ENCODE assay signal across 23 mouse cellular contexts in the genomic region with DNA sequence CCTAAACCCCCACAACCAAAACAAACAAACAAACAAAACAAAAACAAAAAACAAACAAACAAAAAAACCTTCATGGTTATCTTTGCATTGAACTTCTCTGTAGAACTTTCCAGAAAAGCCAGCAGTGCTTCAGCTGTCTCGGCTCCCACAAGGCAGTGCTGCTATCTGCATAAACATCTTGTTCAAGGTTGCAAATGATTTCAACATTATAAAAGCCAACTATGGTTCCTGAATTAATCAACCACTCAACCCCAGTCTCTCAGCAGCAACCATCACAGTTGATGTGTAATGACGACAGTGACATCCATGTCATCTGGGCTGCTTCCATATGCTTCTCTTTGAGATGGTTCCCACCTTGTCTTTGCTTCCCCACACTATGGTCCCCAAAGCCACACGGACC. TPM values are rescaled to one million over a fixed set of nuclear protein-coding genes. Genes with fewer than 3 reads are reported as not detected.
A peak's percentile ranks its signal among the peaks of the same experiment; 100 is the strongest.
DNase-seq lines count a peak whose midpoint lies in the region; ATAC-seq and TF ChIP-seq lines count a peak whose summit lies in the region.
"Had no signal": no experiment of that assay in that cellular context is flagged by ENCODE, and none has a peak within 500 bp of the region (broad histone marks: within the 10 kb centered on the region; RNA-seq: fewer than 3 reads in every experiment).

No protein-coding gene starts in this region.

- WGBS in neural tube, embryonic 15.5 days = 86% methylated on average over 3 of the region's 3 CpGs

- no peaks in the 10 kb centered on the region for H3K79me2 ChIP-seq in myocyte (ENCODE audit: control insufficient read depth, insufficient read depth)

- H3K9ac ChIP-seq in neural tube, embryonic 15.5 days (replicated peaks) = no peak overlapping the region

- H3K27ac ChIP-seq in embryonic fibroblast, embryonic 13.5 days (ENCODE audit: insufficient read depth, low read length) = peak overlapping the region; percentile 75
- no peak overlapping the region for H3K27ac ChIP-seq in neural tube, embryonic 15.5 days (replicated peaks)

- TF ChIP-seq CTCF in embryonic fibroblast, embryonic 13.5 days (IDR thresholded peaks at IDR 0.05; ENCODE audit: borderline replicate concordance, insufficient read depth, low read length) = no peak

- H3K27me3 ChIP-seq in myocyte (ENCODE audit: control insufficient read depth, insufficient read depth, insufficient read length) = no peaks in the 10 kb centered on the region
- no peaks in the 10 kb centered on the region for H3K27me3 ChIP-seq in neural tube, embryonic 15.5 days (replicated peaks)
- H3K27me3 ChIP-seq: CH12.LX, Patski had no signal

- H3K9me3 ChIP-seq in neural tube, embryonic 15.5 days (replicated peaks) = no peaks in the 10 kb centered on the region
- H3K9me3 ChIP-seq: G1E had no signal

- DNase-seq in 416B (ENCODE audit: low read depth) = peak; percentile 61
- no peak for DNase-seq in testis, postnatal 10 days (ENCODE audit: low spot score)
- DNase-seq: adrenal gland, adult 2 months; adrenal gland, adult 8-10 months; adrenal gland, postnatal 10 days; adrenal gland, postnatal 14 days; adrenal gland, postnatal 25 days; adrenal gland, postnatal 36 days; B cell, adult 2 months; cerebellum, adult 11 months; cerebellum, adult 11-12 months; cerebellum, adult 18-20 months; cerebellum, adult 2 months; cerebellum, adult 8-10 months had no signal

- TF ChIP-seq POLR2A in embryonic fibroblast, embryonic 13.5 days (IDR thresholded peaks at IDR 0.05; ENCODE audit: low read depth, low read length) = no peak
- TF ChIP-seq POLR2A in myocyte (IDR thresholded peaks at IDR 0.05; ENCODE audit: insufficient read length, low read depth) = no peak

- ATAC-seq in cerebellum, adult (ENCODE audit: insufficient number of reproducible peaks, low FRiP score, low TSS enrichment) = no peak
- no peak for ATAC-seq in neural tube, embryonic 15.5 days (ENCODE audit: low FRiP score)
- ATAC-seq: activated CD4-positive, CD25-positive, alpha-beta regulatory T cell, adult 4 months; CD4-positive, CD25-positive, alpha-beta regulatory T cell, adult 4 months; Patski had no signal

- no peak overlapping the region for H3ac ChIP-seq in myocyte (ENCODE audit: control insufficient read depth, insufficient read length)

- no peak overlapping the region for H3K4me2 ChIP-seq in myocyte (ENCODE audit: low read depth)
- H3K4me2 ChIP-seq in neural tube, embryonic 15.5 days = no peak overlapping the region

- no peaks in the 10 kb centered on the region for H3K36me3 ChIP-seq in myocyte (ENCODE audit: control insufficient read depth, insufficient read depth)
- no peaks in the 10 kb centered on the region for H3K36me3 ChIP-seq in neural tube, embryonic 15.5 days
- H3K36me3 ChIP-seq: G1E had no signal

- peaks cover 14% of the 10 kb centered on the region for H3K4me1 ChIP-seq in embryonic fibroblast, embryonic 13.5 days (ENCODE audit: control insufficient read depth, insufficient read depth, low read length)
- no peaks in the 10 kb centered on the region for H3K4me1 ChIP-seq in neural tube, embryonic 15.5 days

- no peak overlapping the region for H3K4me3 ChIP-seq in embryonic fibroblast, embryonic 13.5 days (ENCODE audit: insufficient read depth, low read length)
- H3K4me3 ChIP-seq in myocyte = no peak overlapping the region
- H3K4me3 ChIP-seq in neural tube, embryonic 15.5 days (replicated peaks) = no peak overlapping the region

TF ChIP-seq in myocyte, 11 proteins besides CTCF, POLR2A, EP300 and RAD21:
- TF ChIP-seq CEBPB (IDR thresholded peaks at IDR 0.05; ENCODE audit: insufficient read depth, poor library complexity, severe bottlenecking) (peak; percentile 76), MYOD1 (IDR thresholded peaks at IDR 0.05; ENCODE audit: control insufficient read depth in 1 of 3, insufficient read length in 2 of 3, low read depth in 2 of 3) (no peak), MYOG (IDR thresholded peaks at IDR 0.05; ENCODE audit: control insufficient read depth in 1 of 3, insufficient read depth in 1 of 3, insufficient read length in 2 of 3, low read depth in 2 of 3) (no peak), MAX (IDR thresholded peaks at IDR 0.05; ENCODE audit: low read depth) (no peak), POLR2AphosphoS2 (IDR thresholded peaks at IDR 0.05; ENCODE audit: insufficient read length, low read depth) (no peak), TCF3 (IDR thresholded peaks at IDR 0.05; ENCODE audit: insufficient read length, low read depth) (no peak)

RNA-seq across cellular contexts. Expression of gene Fbn1, which starts 31.8 kb away (rescaled TPM):
- 593 and 598 TPM in 2 replicates for polyA plus RNA-seq in embryonic fibroblast, embryonic 13.5 days (2011; ENCODE audit: insufficient read length, low read depth, missing spikeins)
- polyA plus RNA-seq in myocyte (2012; fragmentation: generic; extraction: Trizol) = 125 TPM
- 3.2 and 4.8 TPM in 2 replicates for polyA plus RNA-seq in neural tube, embryonic 15.5 days (2015; fragmentation: Nextera tagmentation; extraction: Ambion mirVana)
- polyA plus RNA-seq: activated CD4-positive, CD25-positive, alpha-beta regulatory T cell, adult 4 months; CD4-positive, CD25-positive, alpha-beta regulatory T cell, adult 4 months; G1E had no signal

RNA-seq across cellular contexts. Expression of gene Gm9913, which starts 34.8 kb away (rescaled TPM):
- 1.3 and 1.4 TPM in 2 replicates for polyA plus RNA-seq in embryonic fibroblast, embryonic 13.5 days (2011; ENCODE audit: insufficient read length, low read depth, missing spikeins)
- 0.37 TPM for polyA plus RNA-seq in myocyte (2012; fragmentation: generic; extraction: Trizol)
- 0.26 and 0.27 TPM in 2 replicates for polyA plus RNA-seq in neural tube, embryonic 15.5 days (2015; fragmentation: Nextera tagmentation; extraction: Ambion mirVana)
- polyA plus RNA-seq: activated CD4-positive, CD25-positive, alpha-beta regulatory T cell, adult 4 months; adrenal gland, adult 2 months; CD4-positive, CD25-positive, alpha-beta regulatory T cell, adult 4 months; G1E had no signal

Comparison
In these comparisons a context has a peak if more than half of its experiments do, and no peak if none do; other contexts are left out.
1. RNA of gene Fbn1, which starts 31.8 kb away (polyA plus RNA-seq): 593 to 598 TPM in embryonic fibroblast, embryonic 13.5 days and 125 TPM in myocyte (single experiment); 3.2 to 4.8 TPM in neural tube, embryonic 15.5 days; every median in the first group is over 10 times any median in the second.